In genomic region chr14:54815737-54816136, GRCm38 (mm10) we compare ENCODE assay signal across 28 mouse cellular contexts. TPM values are rescaled to one million over a fixed set of nuclear protein-coding genes. Genes with fewer than 3 reads are reported as not detected.
A peak's percentile ranks its signal among the peaks of the same experiment; 100 is the strongest.
DNase-seq lines count a peak whose midpoint lies in the region; ATAC-seq and TF ChIP-seq lines count a peak whose summit lies in the region.
"Had no signal": no experiment of that assay in that cellular context is flagged by ENCODE, and none has a peak within 500 bp of the region (broad histone marks: within the 10 kb centered on the region; RNA-seq: fewer than 3 reads in every experiment).

No protein-coding gene starts in this region.

- no peaks in the 10 kb centered on the region for H3K36me3 ChIP-seq in G1E (replicated peaks)
- no peaks in the 10 kb centered on the region for H3K36me3 ChIP-seq in liver, embryonic 11.5 days (ENCODE audit: control insufficient read depth, insufficient read depth, low read length)
- no peaks in the 10 kb centered on the region for H3K36me3 ChIP-seq in liver, embryonic 14.5 days (replicated peaks; ENCODE audit: control insufficient read depth, insufficient read depth, low read depth)
- H3K36me3 ChIP-seq: embryonic facial prominence, embryonic 12.5 days; embryonic facial prominence, embryonic 15.5 days; forebrain, embryonic 15.5 days; hindbrain, embryonic 10.5 days had no signal

- no peaks in the 10 kb centered on the region for H3K9me3 ChIP-seq in G1E (replicated peaks)
- no peaks in the 10 kb centered on the region for H3K9me3 ChIP-seq in liver, embryonic 11.5 days (ENCODE audit: control insufficient read depth, low read length)
- no peaks in the 10 kb centered on the region for H3K9me3 ChIP-seq in liver, embryonic 14.5 days (ENCODE audit: control insufficient read depth, low read length)
- H3K9me3 ChIP-seq: embryonic facial prominence, embryonic 12.5 days; embryonic facial prominence, embryonic 15.5 days; forebrain, embryonic 15.5 days; hindbrain, embryonic 10.5 days had no signal

- no peak overlapping the region for H3K9ac ChIP-seq in liver, embryonic 11.5 days (ENCODE audit: low read depth, low read length)
- H3K9ac ChIP-seq in liver, embryonic 14.5 days (replicated peaks) = no peak overlapping the region
- H3K9ac ChIP-seq: embryonic facial prominence, embryonic 12.5 days; embryonic facial prominence, embryonic 15.5 days; forebrain, embryonic 15.5 days; hindbrain, embryonic 14.5 days had no signal

- no peak for TF ChIP-seq CTCF in G1E (IDR thresholded peaks at IDR 0.05; ENCODE audit: low read depth, low read length)
- TF ChIP-seq CTCF in liver, embryonic 14.5 days (IDR thresholded peaks at IDR 0.05; ENCODE audit: low read depth) = no peak

- WGBS in liver, embryonic 11.5 days = 28% methylated on average over 3 of the region's 3 CpGs
- 20% methylated on average over 3 of the region's 3 CpGs for WGBS in liver, embryonic 14.5 days (ENCODE audit: insufficient replicate concordance)

- H3K27me3 ChIP-seq in G1E (ENCODE audit: insufficient read depth, low read length) = no peaks in the 10 kb centered on the region
- no peaks in the 10 kb centered on the region for H3K27me3 ChIP-seq in liver, embryonic 11.5 days (replicated peaks; ENCODE audit: control insufficient read depth, insufficient read depth, low read length)
- H3K27me3 ChIP-seq in liver, embryonic 14.5 days (ENCODE audit: control insufficient read depth, insufficient read depth, low read length) = no peaks in the 10 kb centered on the region
- H3K27me3 ChIP-seq: embryonic facial prominence, embryonic 12.5 days; embryonic facial prominence, embryonic 15.5 days; forebrain, embryonic 15.5 days had no signal

- ATAC-seq in G1E (ENCODE audit: extremely low read depth, insufficient number of reproducible peaks, low FRiP score, poor library complexity, severe bottlenecking) = peak; percentile 57; the same call in 1 of the 2 replicates
- peak; percentile 51 for ATAC-seq in liver, embryonic 11.5 days (replicated peaks; ENCODE audit: low FRiP score)
- 0 out of 2 replicates have a peak, but pooled peaks have one; percentile 18 for ATAC-seq in liver, embryonic 14.5 days (ENCODE audit: insufficient read depth)
- ATAC-seq: forebrain, embryonic 15.5 days; hindbrain, postnatal 0 days; inflammation-experienced regulatory T-cells, adult 6 months had no signal

- H3K4me2 ChIP-seq in liver, embryonic 11.5 days = no peak overlapping the region
- H3K4me2 ChIP-seq in liver, embryonic 14.5 days (ENCODE audit: low read depth) = no peak overlapping the region
- H3K4me2 ChIP-seq: embryonic facial prominence, embryonic 12.5 days; embryonic facial prominence, embryonic 15.5 days; forebrain, embryonic 15.5 days; heart, embryonic 11.5 days; hindbrain, embryonic 14.5 days had no signal

- TF ChIP-seq EP300 in liver, embryonic 14.5 days (IDR thresholded peaks at IDR 0.05; ENCODE audit: low read depth) = no peak

- peaks cover 27% of the 10 kb centered on the region for H3K4me1 ChIP-seq in G1E (ENCODE audit: insufficient read depth, low read depth, low read length)
- no peaks in the 10 kb centered on the region; the same call in 1 of the 2 replicates for H3K4me1 ChIP-seq in liver, embryonic 11.5 days (replicated peaks; ENCODE audit: control insufficient read depth, insufficient read depth, low read length)
- H3K4me1 ChIP-seq in liver, embryonic 14.5 days (replicated peaks; ENCODE audit: control insufficient read depth in 2 of 2, insufficient read depth in 2 of 2, low read length in 1 of 2) = no peaks in the 10 kb centered on the region
- H3K4me1 ChIP-seq: embryonic facial prominence, embryonic 12.5 days; embryonic facial prominence, embryonic 15.5 days; forebrain, embryonic 15.5 days; hindbrain, embryonic 10.5 days had no signal

- no peak overlapping the region for H3K4me3 ChIP-seq in G1E (ENCODE audit: low read depth, low read length)
- H3K4me3 ChIP-seq in liver, embryonic 11.5 days (ENCODE audit: low read depth, low read length) = no peak overlapping the region
- no peak overlapping the region for H3K4me3 ChIP-seq in liver, embryonic 14.5 days (ENCODE audit: insufficient read depth in 1 of 2, low read depth in 2 of 2, low read length in 2 of 2)
- H3K4me3 ChIP-seq: embryonic facial prominence, embryonic 12.5 days; embryonic facial prominence, embryonic 15.5 days; forebrain, embryonic 15.5 days; hindbrain, embryonic 10.5 days had no signal

- DNase-seq in 416B (ENCODE audit: low read depth) = peak; percentile 11
- DNase-seq in G1E (ENCODE audit: low spot score) = peak; percentile 46
- DNase-seq in liver, embryonic 11.5 days (ENCODE audit: low spot score) = no peak
- DNase-seq in liver, embryonic 14.5 days (ENCODE audit: low read depth in 3 of 3, low spot score in 3 of 3) = peak in 1 of 3 experiments; percentile 7
- DNase-seq in urinary bladder, postnatal 4 days (ENCODE audit: low spot score in 2 of 2) = no peak
- no peak for DNase-seq in kidney, postnatal 36 days
- DNase-seq in layer of hippocampus, postnatal 36 days = no peak
- DNase-seq in testis, postnatal 14 days (ENCODE audit: low spot score) = no peak
- DNase-seq: adrenal gland, adult 8-10 months; adrenal gland, postnatal 25 days; cerebellum, adult 11-12 months; cerebellum, adult 8-10 months; cerebellum, postnatal 10 days; gastrocnemius, postnatal 10 days; gastrocnemius, postnatal 36 days; heart, postnatal 36 days had no signal

- no peak overlapping the region for H3K27ac ChIP-seq in liver, embryonic 11.5 days (ENCODE audit: low read depth, low read length)
- no peak overlapping the region for H3K27ac ChIP-seq in liver, embryonic 14.5 days
- H3K27ac ChIP-seq: embryonic facial prominence, embryonic 12.5 days; embryonic facial prominence, embryonic 15.5 days; forebrain, embryonic 15.5 days; hindbrain, embryonic 10.5 days; hindbrain, embryonic 14.5 days; hindbrain, postnatal 0 days had no signal

RNA-seq across cellular contexts. Expression of gene Rnf212b, which starts 1.8 kb away (rescaled TPM):
- total RNA-seq in G1E (2014; fragmentation: Nextera tagmentation) (not detected in 2 replicates), G1E (2017) (0.27 TPM in 1 of 2 replicates, not detected in the other)
- polyA plus RNA-seq in G1E (2012) = not detected in 2 replicates
- polyA plus RNA-seq in liver, embryonic 11.5 days (2014; fragmentation: Nextera tagmentation; extraction: Ambion mirVana) = not detected in 2 replicates
- not detected in 2 replicates for polyA plus RNA-seq in liver, embryonic 14.5 days (2012; rRNA removed)
- not detected in 2 replicates for polyA plus RNA-seq in liver, embryonic 14.5 days (2014; fragmentation: Nextera tagmentation; extraction: Ambion mirVana)
- not detected for total RNA-seq in layer of hippocampus, postnatal 36 days (2021)
- total RNA-seq: gastrocnemius, postnatal 10 days; granulocyte monocyte progenitor cell, adult 5-6 weeks; heart, postnatal 36 days; hindbrain, postnatal 0 days had no signal
- polyA plus RNA-seq: brain, embryonic 14.5 days; embryonic facial prominence, embryonic 12.5 days; embryonic facial prominence, embryonic 15.5 days; forebrain, embryonic 11.5 days; forebrain, embryonic 15.5 days; heart, embryonic 11.5 days; heart, embryonic 14.5 days; hindbrain, embryonic 10.5 days; hindbrain, embryonic 14.5 days; hindbrain, postnatal 0 days; inflammation-experienced regulatory T-cells, adult 6 months had no signal

RNA-seq across cellular contexts. Expression of gene Slc7a8, which starts 34.0 kb away (rescaled TPM):
- 325 and 329 TPM in 2 replicates for total RNA-seq in G1E (2014; fragmentation: Nextera tagmentation)
- 45.0 and 54.9 TPM in 2 replicates for total RNA-seq in G1E (2017)
- 191 and 199 TPM in 2 replicates for polyA plus RNA-seq in G1E (2012)
- 6.8 and 7.1 TPM in 2 replicates for polyA plus RNA-seq in liver, embryonic 11.5 days (2014; fragmentation: Nextera tagmentation; extraction: Ambion mirVana)
- polyA plus RNA-seq in liver, embryonic 14.5 days (2012; rRNA removed) = 3.3 and 3.6 TPM in 2 replicates
- polyA plus RNA-seq in liver, embryonic 14.5 days (2014; fragmentation: Nextera tagmentation; extraction: Ambion mirVana) = 3.7 and 3.9 TPM in 2 replicates
- total RNA-seq in layer of hippocampus, postnatal 36 days (2021) = 10 to 100 TPM; 49.1 to 50.1 TPM

RNA-seq across cellular contexts. Expression of gene Homez, which starts 55.0 kb away (rescaled TPM):
- total RNA-seq in G1E (2014; fragmentation: Nextera tagmentation) = 9.2 and 10.0 TPM in 2 replicates
- total RNA-seq in G1E (2017) = 8.1 and 8.4 TPM in 2 replicates
- 1.2 and 1.3 TPM in 2 replicates for polyA plus RNA-seq in G1E (2012)
- 5.2 and 5.5 TPM in 2 replicates for polyA plus RNA-seq in liver, embryonic 11.5 days (2014; fragmentation: Nextera tagmentation; extraction: Ambion mirVana)
- 0.78 and 0.96 TPM in 2 replicates for polyA plus RNA-seq in liver, embryonic 14.5 days (2012; rRNA removed)
- 1.8 TPM in 2 replicates for polyA plus RNA-seq in liver, embryonic 14.5 days (2014; fragmentation: Nextera tagmentation; extraction: Ambion mirVana)
- 10 to 100 TPM; 21.2 to 25.8 TPM for total RNA-seq in layer of hippocampus, postnatal 36 days (2021)

Comparison
In these comparisons a context has a peak if more than half of its experiments do, and no peak if none do; other contexts are left out.
1. DNase-seq: peak in 416B (single experiment) and G1E (single experiment); none in liver, embryonic 11.5 days (single experiment), urinary bladder, postnatal 4 days (0 of 2), kidney, postnatal 36 days (0 of 2), layer of hippocampus, postnatal 36 days (0 of 2) and testis, postnatal 14 days (single experiment).
2. RNA of gene Slc7a8, which starts 34.0 kb away (polyA plus RNA-seq): 191 to 199 TPM in G1E; 6.8 to 7.1 TPM in liver, embryonic 11.5 days and 3.3 to 3.9 TPM in liver, embryonic 14.5 days; every median in the first group is over 10 times any median in the second.
3. Peak in every context shown above with its lines, with median percentiles within 50 percentile points of each other: ATAC-seq.